Mouse (Mus musculus) brain, embryonic 14.5 days (tissue): ENCODE data around the gene A430078G23Rik.

ENCODE experiments used
- CTCF ChIP-seq: fragments of 200-500 bp; IDR thresholded peaks from 2 replicates; pipeline ENCODE4 v1.5.1; 2012; ENCODE audit warnings: inconsistent platforms, mild to moderate bottlenecking, moderate library complexity, borderline replicate concordance; ENCODE audit not compliant: insufficient read depth, insufficient read length; ENCODE audit errors: extremely low read depth
- POLR2A ChIP-seq: fragments of 200-500 bp; IDR thresholded peaks from 2 replicates; pipeline ENCODE4 v1.6.1; 2012; ENCODE audit warnings: mild to moderate bottlenecking, inconsistent platforms, borderline replicate concordance; ENCODE audit not compliant: poor library complexity, insufficient read depth, insufficient read length, severe bottlenecking; ENCODE audit errors: extremely low read depth

DNA sequence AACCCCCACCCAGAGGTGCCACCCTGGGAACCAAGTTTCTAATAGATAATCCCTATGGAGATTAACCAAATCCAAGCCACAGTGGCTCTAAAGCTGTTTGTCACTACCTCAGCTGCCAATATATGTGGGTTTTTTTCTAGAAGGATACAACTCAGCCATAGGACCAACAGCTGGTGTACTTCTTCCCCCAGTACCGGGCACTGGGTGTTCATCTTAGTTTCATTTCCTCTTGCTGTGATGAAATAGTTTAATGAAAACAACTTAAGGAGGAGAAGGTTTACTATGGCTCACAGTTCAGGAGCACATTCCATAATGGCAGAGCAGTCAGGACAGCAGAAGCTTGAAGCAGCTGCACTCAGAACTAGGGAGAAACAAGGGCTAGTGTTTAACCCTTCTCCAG lies 14.9 kb downstream of the A430078G23Rik start:
- TF ChIP-seq CTCF, result no peak
- no peak for TF ChIP-seq POLR2A
